Mouse (Mus musculus): ENCODE measurements around the gene Gstt2.
A peak's percentile ranks its signal among the peaks of the same experiment; 100 is the strongest.

The Gstt2 gene

DNA sequence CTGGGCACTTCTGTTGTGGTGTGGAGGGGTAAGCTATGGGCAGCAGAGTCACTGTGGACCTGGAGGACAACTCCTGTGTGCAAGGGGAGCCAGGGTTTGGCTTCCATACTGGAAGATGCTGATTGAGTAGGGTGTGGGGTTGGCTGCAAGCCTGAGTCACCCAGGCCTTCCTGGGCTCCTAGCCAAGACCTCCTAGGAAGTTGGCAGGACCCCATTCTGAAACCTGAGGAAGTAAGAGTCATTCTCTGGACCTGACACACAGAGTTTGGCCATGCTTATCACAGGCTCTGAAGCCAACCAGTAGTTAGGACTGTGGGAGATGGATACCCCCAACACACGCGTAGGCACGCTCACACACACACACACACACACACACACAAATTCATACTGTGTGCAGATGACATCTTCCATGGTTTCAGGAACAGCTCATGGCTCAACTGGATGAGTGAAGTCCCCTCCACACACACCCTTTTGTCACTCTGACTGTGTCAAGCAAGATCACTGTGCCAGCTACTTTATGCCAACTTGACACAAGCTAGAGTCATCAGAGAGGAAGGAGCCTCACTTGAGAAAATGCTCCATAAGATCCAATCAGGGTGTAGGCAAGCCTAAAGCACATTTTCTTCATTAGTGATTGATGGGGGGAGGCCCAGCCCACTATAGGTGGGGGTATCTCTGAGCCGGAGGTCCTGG, 9.4 kb downstream of the Gstt2 start:
- peak; percentile 54 for DNase-seq (ENCODE audit: low spot score)

DNA sequence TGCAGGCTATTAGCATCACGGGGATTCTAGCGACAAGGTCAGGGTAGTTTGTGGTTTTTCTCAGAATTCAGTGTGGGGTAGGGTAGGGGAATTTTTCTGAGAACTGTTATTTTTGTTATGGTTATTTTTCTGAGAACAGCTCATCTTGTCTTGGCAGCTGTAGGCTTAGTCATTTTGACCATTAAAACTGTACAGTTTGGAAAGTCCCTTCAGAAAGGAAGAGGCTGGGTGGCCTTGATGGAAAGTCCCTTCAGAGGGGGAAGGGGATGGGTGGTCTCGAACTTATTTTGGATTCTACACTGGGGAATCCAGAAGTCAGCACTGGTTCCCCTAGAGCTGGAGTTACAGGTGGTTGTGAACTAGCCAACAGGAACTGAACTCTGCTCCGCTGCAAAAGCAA, 12.7 kb downstream of the Gstt2 start:
- DNase-seq (ENCODE audit: low spot score), result no peak

DNA sequence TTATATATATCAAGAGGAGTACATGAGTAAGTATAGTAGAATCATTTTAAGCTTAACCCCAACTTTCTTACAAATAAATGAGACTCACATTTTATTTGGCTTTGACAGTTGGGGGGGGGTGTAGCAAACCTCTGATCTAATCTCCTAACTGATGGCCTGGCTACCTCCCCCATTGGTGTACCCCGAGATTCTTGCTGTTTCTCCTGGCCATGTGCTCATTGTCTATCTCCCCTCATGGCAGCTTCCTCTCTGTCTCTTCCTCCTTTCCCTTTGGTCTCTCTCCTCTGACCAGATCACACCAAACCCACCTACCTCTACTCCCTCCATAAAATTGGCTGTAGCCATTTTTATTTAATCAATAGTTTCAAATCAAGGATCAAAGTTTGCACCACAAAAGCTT, 13.4 kb downstream of the Gstt2 start:
- no peak for DNase-seq (ENCODE audit: low spot score)

DNA sequence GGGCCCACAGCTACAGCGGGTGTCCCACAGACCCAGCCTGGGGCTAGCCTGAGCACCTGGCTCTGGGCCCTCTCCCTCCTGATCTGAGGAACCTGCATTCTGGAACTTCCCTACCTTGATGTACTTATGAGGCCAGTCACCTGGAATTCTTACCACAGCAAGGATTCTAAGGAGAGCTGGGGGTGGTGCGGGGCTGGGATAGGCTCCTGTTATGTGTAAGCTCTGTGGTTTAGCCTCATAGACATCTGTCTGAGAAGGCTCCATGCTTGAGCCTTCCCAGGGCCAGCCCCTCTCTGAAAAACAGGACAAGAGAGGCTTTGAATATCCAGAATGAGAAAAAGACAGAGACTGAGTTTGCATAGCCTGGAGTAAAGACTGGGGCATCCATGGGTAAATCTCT, 14.8 kb downstream of the Gstt2 start, which contains the start of gene Gstt4:
TSS of gene Gstt4 (minus strand) at position 101 of the 400 bp plus-strand sequence.
- DNase-seq (ENCODE audit: low spot score), result no peak

DNA sequence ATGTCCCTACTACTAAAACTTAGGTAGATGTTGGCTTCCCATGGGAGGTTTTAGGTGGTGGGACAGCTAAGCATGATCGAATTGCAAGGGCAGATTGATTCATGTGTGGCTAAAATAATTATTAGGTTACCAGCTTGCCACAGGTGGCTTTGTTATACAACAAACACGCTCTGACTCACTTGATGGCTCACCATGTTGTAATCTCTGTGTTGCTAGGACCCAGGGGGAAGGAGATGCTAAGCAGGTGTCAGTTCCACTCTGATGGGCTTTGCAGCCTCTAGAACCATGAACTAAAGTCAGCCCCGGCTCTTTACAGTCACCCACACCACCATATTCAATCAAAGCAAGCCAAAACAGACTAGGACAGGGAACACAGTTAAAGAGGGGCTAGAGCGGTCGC, 17.3 kb downstream of the Gstt2 start:
- DNase-seq (ENCODE audit: low spot score), result no peak

DNA sequence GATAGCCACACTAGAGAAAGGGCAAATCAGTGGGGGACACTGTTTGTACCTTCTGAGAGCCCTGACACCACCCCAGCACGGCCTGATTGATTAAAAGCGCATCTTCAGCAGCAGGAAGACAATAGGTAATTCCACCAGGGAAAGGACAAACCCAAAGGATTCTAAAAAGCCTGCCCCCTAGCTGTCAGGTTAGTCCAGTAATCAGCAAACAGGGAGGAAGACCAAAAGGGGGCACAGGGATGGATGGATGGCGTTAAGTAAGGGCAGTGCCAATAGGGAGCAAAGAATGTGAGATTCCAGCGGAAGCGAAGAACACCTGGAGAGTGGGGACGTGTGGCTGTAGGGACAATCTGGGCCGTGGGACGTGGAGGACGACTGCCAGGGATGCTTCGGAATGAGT, 18.6 kb downstream of the Gstt2 start:
- no peak for DNase-seq (ENCODE audit: low spot score)

DNA sequence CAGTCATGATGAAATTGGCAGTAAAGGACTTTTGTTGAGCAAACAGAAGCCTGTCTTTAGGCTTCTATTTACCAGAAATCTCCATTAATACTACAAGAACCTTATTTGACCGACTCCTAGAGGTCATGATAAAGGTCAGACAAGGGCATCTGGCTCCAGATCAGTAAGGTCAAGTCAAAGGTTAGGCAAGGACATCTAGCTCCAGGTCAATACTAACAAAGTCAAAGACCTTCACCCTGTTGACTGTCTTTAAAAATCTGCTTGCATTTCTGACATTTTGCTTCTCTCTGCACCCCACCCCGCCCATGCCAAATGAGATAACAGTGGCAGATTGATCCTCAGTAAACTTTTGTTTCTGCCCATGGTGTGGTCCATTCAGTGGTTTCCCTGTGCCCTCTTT, 33.0 kb downstream of the Gstt2 start:
- DNase-seq (ENCODE audit: low spot score), result no peak

DNA sequence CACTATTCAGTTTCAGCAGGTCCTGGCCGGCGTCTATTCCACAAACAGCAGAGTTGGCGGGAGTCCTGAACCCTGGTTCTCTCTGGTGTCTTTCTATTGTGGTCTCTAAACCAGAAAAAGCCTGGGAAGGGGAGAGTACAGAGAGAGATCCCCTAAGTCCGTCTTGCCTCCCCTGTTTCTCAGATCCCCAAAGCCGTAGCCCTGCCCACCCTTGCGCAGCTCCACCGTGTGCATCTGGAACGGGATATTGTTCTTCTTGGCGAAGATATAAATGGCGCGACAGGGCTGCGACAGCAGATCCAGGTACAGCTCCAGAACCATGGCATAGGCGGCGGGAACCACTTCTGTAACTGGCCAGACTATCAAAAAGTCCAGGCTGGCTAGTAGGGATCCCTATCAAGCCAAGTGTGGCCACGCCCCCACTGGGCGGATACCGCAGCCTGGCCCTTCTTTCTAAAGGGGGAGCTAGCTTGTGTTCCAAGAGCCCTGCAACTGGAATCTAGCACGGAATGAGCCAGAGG, 39.0 kb downstream of the Gstt2 start, which contains the start of gene Gstt1:
TSS of gene Gstt1 (minus strand) at position 409 of the 521 bp plus-strand sequence.
- DNase-seq (ENCODE audit: low spot score), result no peak

DNA sequence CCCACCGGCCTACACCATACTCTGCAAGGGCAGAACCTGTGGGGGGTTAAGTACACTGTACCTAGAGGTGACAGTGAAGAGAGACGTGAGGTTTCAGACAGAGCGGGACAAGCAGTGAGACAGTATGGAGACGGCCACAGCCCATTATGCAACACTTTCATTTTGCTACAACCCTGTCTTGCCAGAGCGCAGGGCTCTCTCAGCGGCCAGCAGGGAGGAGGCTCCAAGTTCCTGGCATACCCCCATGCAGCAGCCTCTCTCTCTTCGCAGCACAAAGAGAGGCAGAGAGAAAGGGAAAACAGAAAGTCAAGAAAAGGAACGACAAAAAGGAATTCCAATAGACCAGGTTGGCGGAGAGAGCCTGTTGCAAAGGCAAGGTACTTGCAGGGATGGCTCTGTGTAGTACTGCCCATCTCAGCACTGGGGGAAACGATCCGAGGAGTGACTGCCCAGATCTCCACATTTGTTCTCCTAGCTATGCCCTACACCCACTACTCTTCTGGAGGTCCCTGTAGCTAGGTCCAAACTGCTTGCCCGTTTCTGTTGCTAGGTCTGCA, 39.5 kb downstream of the Gstt2 start:
- DNase-seq (ENCODE audit: low spot score), result peak; percentile 33

DNA sequence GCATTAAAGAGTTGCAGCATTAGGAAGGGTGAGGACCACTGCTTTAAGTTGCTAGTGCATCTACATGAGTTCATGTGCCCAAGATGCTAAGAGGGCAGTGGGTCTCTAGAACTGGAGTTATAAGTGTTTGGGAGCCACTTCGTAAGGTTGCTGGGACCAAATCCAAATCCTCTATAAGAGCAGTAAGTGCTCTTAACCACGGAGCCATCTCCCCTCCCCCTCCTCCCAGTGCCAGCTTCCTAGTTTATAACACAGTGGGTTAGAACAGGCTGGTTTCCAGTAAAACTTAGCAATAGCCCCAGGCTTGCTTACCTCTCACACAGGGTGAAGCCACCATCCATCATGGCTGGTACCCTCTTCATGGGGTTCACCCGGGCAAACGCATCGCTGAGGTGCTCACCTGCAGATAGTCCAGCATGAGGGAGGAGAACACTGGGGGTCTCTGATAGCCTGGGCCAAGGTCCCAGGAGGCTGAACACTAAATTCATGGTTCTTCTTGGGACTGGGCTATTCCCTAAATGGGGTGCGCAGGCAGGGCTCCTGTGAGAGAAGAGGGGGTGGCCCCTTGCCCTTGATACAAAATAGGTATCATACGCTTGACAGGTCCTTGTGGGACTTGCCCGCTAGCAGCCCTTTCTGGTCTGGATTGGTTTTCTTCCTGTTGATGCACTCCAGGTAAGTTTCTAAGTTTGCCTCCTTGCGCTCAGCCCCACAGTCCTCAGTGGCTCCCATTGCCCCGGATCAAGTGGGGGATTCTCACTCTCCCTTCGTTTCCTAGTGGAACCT, 40.3 kb downstream of the Gstt2 start:
- no peak for DNase-seq (ENCODE audit: low spot score)

DNA sequence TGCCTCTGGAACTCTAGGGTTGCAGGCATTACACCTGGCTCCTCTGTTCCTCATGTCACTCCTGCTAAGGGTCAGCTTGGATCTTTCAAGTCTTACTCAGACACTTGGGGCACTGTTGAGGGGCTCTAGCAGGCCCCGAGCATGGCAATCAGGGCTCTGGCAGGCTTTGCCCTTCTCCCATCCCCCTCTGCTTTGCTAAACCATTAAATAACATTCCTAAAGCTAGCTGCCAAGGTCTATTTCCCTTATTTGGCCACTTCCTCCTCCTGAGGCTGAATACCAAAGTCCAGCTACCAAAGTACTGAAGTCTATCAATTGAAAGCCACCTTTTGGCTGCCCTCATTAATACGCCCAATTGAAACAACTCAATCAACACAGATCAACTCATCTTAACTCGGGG, 42.3 kb downstream of the Gstt2 start:
- DNase-seq (ENCODE audit: low spot score), result no peak

DNA sequence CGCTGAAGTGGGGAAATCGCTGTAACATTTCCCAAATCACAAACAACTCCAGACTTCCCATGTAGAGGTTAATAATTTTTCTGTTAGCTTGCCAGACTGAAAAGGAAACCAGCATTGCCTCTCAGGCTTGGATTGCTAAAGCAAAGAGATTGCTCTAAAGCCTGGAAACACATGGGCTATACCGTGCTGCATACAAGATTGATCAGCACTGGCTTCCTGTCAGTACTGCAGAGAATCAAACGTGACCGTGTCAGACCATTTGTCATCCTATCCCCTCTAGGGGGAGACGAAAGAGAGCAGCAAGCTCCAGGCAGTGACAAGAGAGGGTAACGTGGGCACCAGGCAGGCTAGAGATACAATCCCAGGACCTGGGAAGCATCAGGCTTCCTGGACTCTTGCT, 46.5 kb downstream of the Gstt2 start:
- DNase-seq (ENCODE audit: low spot score), result no peak

DNA sequence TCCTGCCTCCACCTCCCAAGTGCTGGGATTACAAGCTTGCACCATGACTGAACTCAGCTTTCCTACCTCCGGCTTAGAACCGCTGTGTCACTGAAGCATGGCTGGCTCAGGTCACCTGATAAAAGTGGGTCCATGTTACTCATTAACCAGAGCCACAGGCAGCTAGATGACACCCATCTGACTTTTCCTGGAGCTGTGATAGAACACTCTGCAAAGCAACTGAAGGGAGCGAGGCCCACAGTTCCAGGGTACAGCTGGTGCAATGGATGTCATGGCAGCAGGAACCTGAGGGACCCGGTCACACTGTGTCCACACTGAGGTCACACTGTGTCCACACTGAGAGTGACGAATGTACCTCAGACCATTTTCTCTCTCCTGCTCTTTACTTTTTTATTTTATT, 47.4 kb downstream of the Gstt2 start:
- no peak for DNase-seq (ENCODE audit: low spot score)

DNA sequence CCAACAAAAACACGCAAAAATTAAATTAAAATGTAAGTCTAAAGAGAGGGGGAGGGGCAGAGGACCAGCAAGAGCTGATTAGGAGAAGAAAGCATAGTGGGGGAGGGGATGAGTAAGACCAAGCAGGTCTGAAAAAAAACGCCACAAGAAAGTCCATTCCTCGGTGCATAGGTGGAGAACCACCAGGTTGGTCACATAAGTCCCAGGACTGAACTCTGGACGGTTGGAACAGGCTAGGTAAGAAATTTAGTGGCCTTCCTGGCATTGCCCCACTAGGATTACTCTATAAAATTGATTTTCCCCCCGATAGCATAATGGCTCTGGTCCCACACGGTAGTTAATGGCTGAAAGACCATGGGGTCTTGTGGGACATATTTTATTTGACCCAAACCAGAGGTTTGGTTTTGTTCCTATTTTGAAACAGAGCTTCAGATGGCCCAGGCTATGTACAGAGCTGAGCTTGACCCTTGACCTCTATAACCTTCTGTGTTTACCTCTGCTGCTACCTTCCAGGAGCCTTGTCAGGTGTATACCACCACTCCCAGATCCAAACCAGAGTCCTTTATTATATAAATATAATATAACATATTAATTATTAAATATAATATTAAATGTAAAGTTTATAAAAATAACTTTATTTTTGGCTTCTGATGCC, 48.0 kb downstream of the Gstt2 start:
- no peak for DNase-seq (ENCODE audit: low spot score)

DNA sequence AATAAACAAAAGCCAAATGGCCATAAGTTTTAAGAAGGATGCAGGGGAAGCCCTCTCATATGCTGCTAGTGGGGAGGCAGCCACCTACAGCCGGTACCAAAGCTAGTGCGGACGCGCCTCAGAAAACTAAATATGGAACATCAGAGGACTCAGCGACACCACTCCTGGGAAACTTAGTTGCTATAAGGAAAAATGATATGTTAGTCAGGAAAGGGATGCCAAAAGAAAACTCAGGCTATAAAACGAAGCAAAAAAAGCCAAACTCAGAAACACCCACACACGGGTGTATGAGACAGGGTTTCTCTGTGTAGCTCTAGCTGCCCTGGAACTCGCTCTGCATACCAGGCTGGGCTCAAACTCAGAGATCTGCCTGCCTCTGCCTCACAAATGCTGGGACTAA, 48.9 kb downstream of the Gstt2 start:
- no peak for DNase-seq (ENCODE audit: low spot score)

DNA sequence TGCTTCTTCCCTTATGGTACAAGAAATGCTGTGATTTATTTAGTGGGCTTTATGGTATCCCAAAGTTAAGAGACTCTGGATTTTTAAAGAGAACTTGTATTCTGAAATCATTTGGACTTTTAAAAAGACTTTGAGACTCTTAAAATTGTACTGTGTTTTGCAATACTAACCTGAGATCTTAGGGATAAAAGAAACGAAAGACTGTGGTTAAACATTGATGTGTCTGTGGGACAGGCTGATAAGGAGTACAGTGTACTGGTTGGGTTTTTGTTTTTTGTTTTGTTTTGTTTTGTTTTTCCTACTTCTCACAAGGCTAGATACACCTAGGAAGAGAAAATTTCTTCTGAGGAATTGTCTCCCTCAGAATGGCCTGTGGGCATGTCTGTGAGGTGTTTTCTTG, 51.8 kb downstream of the Gstt2 start:
- no peak for DNase-seq (ENCODE audit: low spot score)

Data from ovary, postnatal 14 days (tissue).